Mouse (Mus musculus) CH12.LX (cell line): ENCODE data around the gene Slc26a1.
A peak's percentile ranks its signal among the peaks of the same experiment; 100 is the strongest.

ENCODE experiments used
- CTCF ChIP-seq, 2 experiments: IDR thresholded peaks in 1 of 2; conservative IDR thresholded peaks in 1 of 2; 2 replicates each; pipeline ENCODE4 v1.5.1; 2011 to 2012; ENCODE audit warnings: low read depth in 2 of 2, low read length in 2 of 2, improper control_type of control experiment in 1 of 2, inconsistent platforms in 1 of 2, mild to moderate bottlenecking in 1 of 2, moderate library complexity in 1 of 2
- E2F4 ChIP-seq: IDR thresholded peaks from 2 replicates; pipeline ENCODE4 v1.6.1; 2011; ENCODE audit warnings: low read depth, low read length, improper control_type of control experiment; ENCODE audit not compliant: insufficient replicate concordance
- GABPA ChIP-seq: IDR thresholded peaks from 2 replicates; pipeline ENCODE4 v1.6.1; 2012; ENCODE audit warnings: low read depth, low read length, improper control_type of control experiment, inconsistent platforms; ENCODE audit not compliant: insufficient replicate concordance
- HCFC1 ChIP-seq: IDR thresholded peaks from 2 replicates; pipeline ENCODE4 v1.6.1; 2012; ENCODE audit warnings: low read depth, mild to moderate bottlenecking, inconsistent platforms, low read length, improper control_type of control experiment
- POLR2A ChIP-seq: IDR thresholded peaks from 2 replicates; pipeline ENCODE4 v1.6.1; 2011; ENCODE audit warnings: low read depth, mild to moderate bottlenecking, improper control_type of control experiment, low read length
- POLR2AphosphoS2 ChIP-seq: IDR thresholded peaks from 2 replicates; pipeline ENCODE4 v1.6.1; 2011; ENCODE audit warnings: low read depth, low read length, improper control_type of control experiment
- RCOR1 ChIP-seq: conservative IDR thresholded peaks from 2 replicates; pipeline ENCODE4 v1.6.1; 2012; ENCODE audit warnings: low read depth, mild to moderate bottlenecking, inconsistent platforms, low read length, improper control_type of control experiment
- SMC3 ChIP-seq: IDR thresholded peaks from 2 replicates; pipeline ENCODE4 v1.6.1; 2011; ENCODE audit warnings: low read depth, low read length, improper control_type of control experiment
- TCF12 ChIP-seq: IDR thresholded peaks from 2 replicates; pipeline ENCODE4 v1.6.1; 2014; ENCODE audit warnings: low read depth, mild to moderate bottlenecking, inconsistent platforms, low read length, improper control_type of control experiment
- USF2 ChIP-seq: conservative IDR thresholded peaks from 2 replicates; pipeline ENCODE4 v1.6.1; 2011; ENCODE audit warnings: low read depth, low read length, improper control_type of control experiment
- ZKSCAN1 ChIP-seq: IDR thresholded peaks from 2 replicates; pipeline ENCODE4 v1.6.1; 2012; ENCODE audit warnings: low read depth, inconsistent platforms, low read length, improper control_type of control experiment, borderline replicate concordance
- ZMIZ1 ChIP-seq: IDR thresholded peaks from 2 replicates; pipeline ENCODE4 v1.6.1; 2012; ENCODE audit warnings: low read depth, mild to moderate bottlenecking, inconsistent platforms, low read length, improper control_type of control experiment
- ZNF384 ChIP-seq: IDR thresholded peaks from 2 replicates; pipeline ENCODE4 v1.6.1; 2012; ENCODE audit warnings: low read depth, low read length, improper control_type of control experiment, inconsistent platforms

DNA sequence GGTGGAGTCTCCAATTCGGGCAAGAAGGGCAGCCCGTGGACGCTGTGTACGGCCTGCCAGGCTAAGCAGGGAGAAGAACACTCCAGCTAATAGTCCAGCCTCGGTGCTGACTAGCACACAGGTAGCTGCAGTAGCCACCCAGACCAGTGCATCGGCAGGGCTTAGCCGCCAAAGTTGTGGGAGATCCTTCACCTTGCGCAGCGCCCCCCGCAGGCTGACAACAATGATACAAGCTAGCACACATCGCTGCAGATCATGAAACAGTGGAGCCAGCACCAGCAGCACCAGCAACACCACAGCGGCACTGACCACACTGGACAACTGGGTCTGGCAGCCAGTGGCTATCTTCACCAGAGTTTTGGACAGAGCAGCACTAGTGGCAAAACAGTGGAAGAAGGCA, 3.6 kb downstream of the Slc26a1 start:
- TF ChIP-seq CTCF (conservative IDR thresholded peaks at IDR 0.05 in 1 of 2, IDR thresholded peaks at IDR 0.05 in 1 of 2; ENCODE audit: low read depth in 2 of 2, low read length in 2 of 2) (peak in 1 of 2 experiments; percentile 22; a peak in 2 of 4 replicates), HCFC1 (no peak), RCOR1 (no peak), POLR2AphosphoS2 (no peak), ZNF384 (no peak), GABPA (no peak), SMC3 (no peak), ZMIZ1 (no peak), USF2 (no peak), TCF12 (no peak), ZKSCAN1 (no peak), E2F4 (no peak), POLR2A (no peak)
